Mouse (Mus musculus): ENCODE data around the gene Bbof1.

Bbof1 gene

GRCm38 (mm10) chr12:84400653-84401052, 8.2 kb upstream of the Bbof1 start:
- DNase-seq: peak; percentile 17 to 37

DNA sequence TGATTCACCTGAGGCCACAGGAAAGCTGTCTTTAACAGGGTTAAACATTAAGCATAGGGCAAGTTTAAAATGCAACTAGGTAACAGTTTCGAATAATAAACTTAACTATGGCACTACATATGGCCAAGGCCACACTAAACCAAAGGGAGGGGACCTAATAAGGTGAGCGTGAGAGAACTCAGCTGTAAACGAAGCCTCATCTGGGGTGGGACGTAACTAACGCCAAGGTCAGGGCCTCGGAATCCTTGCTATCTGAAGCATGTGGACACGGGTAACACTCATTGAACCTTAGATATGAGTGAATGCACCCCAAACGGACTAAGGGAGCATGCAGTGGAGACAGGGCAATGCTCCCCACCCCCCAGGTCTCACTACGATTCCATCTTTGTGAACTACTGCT, 5.9 kb upstream of the Bbof1 start:
- DNase-seq: no peak

DNA sequence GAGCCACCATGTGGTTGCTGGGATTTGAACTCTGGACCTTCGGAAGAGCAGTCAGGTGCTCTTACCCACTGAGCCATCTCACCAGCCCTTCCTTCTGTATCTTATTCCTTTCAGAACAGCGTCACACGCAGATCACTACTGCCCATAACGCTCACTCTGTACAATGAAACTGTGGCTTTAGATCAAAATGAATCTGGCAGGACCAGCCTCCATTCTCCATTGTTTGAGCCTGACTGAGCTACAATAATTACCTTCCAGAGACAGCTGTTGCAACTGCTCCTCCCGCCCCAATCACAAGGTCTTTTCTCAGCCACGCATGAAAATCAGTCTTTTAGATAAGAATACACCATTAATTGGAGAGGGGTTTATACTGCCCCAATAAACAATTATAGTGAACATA, 4.3 kb upstream of the Bbof1 start:
- no peak for DNase-seq

- no peak for DNase-seq
Observed at GRCm38 (mm10) chr12:84407259-84407658, 1.6 kb upstream of the Bbof1 start.

GRCm38 (mm10) chr12:84407874-84408818, 725 bp upstream of the Bbof1 start:
- peak; percentile 18 to 23 for DNase-seq

GRCm38 (mm10) chr12:84416834-84417604, 8.1 kb downstream of the Bbof1 start, which contains the start of gene Rnf113a2:
TSS of gene Rnf113a2 (plus strand) at chr12:84417196.
- DNase-seq: peak; percentile 89 to 93

DNA sequence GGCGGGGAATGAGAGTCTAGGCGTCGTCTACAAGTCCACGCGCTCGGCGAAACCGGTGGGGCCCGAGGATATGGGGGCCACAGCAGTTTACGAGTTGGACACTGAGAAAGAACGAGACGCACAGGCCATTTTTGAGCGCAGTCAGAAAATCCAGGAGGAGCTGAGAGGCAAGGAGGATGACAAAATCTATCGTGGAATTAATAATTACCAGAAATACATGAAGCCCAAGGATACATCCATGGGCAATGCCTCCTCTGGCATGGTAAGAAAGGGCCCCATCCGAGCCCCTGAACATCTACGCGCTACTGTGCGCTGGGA, 8.7 kb downstream of the Bbof1 start:
- DNase-seq: no peak

DNA sequence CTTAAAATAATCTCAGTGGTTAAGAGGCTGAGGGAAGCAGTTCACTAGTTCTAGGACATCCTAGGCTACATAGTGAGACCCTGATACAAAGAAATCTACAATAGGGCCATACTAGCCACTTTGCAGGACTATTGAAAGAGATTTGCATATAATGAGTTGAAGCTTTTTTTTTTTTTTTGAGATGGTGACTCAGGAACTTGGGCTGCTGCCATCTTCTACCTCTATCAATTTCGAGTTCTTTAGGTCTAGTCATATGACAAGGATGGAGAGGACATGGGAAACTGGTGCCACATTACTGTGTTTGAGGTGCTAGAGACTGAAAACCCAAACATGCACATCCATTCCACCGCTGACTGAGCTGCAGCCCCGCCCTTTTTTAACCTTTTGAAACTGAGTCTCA, 15.1 kb downstream of the Bbof1 start:
- DNase-seq: no peak

DNA sequence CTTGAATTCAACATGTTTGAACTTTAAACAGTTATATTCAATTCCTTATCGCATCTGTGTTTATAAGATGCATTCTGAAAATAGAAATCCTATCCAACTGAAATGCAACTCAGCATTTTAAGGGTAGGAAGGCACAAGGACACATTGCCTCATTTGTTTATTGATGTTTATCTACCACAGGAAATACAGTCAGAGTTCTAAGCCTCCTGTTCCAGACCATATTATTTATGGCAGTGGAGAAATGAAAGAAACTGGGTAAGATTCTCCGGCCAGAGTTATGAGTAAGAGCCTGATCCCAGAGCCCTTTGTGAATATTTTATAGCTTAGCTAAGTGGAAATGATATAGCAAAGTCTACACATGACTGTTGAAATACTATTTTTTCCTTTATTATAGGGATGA, 21.0 kb downstream of the Bbof1 start:
- no peak for DNase-seq

- no peak for DNase-seq
Observed at GRCm38 (mm10) chr12:84438697-84439096, 29.8 kb downstream of the Bbof1 start.

- no peak for DNase-seq
Observed at GRCm38 (mm10) chr12:84442526-84442925, 33.7 kb downstream of the Bbof1 start.

DNA sequence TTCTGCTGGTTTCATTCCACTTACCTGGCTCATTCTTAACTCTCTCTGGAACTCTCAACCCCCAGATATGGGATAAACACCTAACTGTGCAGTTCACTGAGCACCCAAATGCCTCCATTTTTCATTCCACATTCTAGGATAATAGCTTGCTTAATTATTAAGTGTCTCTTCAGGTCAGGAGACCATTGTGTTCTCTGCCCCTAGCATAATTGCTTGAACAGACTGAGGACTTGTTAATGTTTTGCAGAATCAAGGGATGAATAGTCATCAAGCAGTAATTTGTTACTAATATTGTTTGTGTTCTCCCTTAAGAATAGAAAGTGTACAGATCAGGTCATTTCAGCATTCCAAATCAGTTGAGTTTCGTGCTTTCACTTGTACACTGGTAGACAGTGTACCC, 38.5 kb downstream of the Bbof1 start:
- no peak for DNase-seq

DNA sequence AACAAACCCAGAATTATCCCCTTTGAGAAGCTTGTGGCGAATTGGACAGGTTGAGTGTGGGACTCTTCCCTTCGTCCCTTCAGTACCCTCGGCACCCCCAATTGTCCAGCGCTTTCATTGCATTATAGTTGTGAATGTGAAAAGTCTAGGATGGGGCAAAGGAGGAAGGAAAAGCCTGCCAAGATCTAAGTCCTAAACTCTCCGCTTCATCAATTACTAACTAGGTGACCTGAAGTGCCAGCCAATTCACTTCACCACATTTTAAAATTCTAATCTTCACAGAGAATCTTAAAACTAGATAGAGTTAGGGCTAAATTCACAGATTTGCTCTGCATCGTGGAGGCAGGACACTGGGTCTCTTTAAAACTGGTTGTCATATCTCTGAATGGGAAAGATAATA, 39.3 kb downstream of the Bbof1 start:
- no peak for DNase-seq

GRCm38 (mm10) chr12:84449887-84450286, 41.0 kb downstream of the Bbof1 start:
- DNase-seq: peak in 1 of 2 experiments; percentile 7

DNA sequence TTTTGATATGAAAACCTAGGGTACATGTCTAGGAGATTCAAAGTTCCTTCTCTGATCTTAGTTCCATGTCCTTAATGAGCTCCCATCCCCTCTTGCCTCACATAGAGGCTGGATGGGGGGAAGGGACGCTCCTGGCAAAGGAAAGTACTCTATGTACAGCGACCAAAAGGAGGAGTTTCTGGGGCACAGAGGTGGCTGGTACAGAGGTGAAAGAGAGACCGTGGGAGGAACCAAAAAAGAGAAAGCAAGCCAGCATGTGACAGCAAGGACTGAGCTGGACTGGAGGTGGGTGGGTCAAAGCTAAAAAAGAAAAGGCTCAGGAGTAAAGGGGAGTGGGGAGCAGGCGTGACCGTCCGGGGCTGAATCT, 41.5 kb downstream of the Bbof1 start:
- peak in 1 of 2 experiments; percentile 44 for DNase-seq

DNA sequence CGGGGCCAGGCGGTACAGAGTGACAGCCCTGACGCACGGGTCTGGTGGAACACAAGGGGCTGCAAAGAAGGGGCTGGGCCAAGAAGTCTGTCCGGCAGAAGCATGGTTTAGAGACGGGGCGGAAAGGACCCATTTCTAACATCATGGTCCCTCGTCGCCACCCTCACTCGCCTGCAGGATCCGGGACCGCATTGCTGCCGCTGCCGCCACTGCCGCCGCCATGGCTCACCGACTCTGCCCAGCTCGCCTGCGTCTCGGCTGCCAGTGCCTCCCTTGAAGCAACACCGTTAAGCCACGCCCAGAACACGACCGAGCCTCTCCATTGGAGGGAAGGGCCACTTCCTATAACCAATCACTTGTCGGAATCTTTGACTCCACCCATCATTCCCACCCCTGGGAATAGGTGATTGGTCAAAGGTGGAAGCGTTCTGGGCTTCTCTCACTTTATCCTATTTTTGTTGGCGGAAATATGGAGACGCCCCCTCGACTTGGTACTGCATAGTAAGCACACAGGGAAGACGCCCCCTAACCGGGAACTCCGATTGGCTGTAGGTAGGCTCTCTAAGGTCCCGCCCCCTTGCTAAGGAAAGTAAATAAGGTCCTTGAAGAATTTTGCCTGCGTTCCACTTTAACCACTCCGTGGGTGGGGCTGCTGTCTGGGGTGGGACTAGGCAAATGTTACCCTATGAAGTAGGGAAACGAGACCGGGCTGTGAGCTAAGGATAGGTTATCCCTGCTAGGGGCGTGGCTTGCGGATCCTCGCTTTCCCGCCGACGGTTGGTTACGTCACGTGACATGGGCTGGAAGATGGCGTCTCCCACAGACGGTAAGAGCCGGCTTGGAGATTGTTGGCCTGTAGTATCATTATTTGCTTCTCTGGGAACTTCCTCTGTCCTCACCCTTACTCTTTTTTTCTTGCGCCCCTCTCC, 42.1 kb downstream of the Bbof1 start, which contains the start of the genes Aldh6a1 and Lin52:
Gene Aldh6a1 (minus strand): TSS at position 287 of the 929 bp plus-strand sequence.
Gene Lin52 (plus strand): TSS at position 705 of the 929 bp plus-strand sequence.
- DNase-seq: peak; percentile 96 to 98

DNA sequence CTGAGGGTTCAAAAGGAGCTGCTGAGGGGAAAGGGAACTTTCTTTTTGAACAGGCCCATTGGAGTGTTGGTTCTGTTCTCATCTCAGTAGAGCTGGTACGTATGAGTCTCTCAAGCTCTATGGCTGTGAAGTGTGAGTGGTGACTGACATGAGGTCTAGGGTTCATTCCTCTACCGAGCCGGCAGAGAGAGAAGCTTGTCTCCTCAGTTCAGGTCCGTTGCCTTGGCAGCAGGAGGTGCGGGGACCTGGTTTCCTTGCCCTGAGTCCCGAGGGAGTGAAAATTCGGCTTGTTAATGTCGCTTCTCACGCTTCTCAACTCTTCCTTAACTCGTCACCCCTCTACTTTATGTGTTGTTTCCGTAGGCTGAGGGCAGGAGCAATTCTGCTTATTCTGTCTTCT, 42.9 kb downstream of the Bbof1 start:
- DNase-seq: no peak

DNA sequence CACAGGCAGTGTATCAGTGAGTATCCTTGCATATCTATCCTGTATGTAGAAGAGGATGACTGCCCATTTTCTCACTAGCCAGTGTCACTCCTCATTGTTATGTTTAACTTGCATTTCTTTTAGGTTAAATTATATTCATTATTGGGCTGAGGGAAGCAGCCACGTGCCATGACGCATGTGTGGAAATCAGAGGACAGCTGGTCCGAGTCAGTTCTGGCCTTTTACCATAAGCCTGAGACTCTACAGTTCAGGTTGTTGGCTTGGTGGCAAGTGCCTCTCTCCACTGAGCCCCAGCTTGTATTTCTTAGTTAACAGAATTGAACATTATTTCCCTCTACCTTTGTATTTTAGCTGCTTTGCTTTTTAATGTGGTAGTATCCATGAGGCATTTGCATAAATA, 48.0 kb downstream of the Bbof1 start:
- no peak for DNase-seq

DNA sequence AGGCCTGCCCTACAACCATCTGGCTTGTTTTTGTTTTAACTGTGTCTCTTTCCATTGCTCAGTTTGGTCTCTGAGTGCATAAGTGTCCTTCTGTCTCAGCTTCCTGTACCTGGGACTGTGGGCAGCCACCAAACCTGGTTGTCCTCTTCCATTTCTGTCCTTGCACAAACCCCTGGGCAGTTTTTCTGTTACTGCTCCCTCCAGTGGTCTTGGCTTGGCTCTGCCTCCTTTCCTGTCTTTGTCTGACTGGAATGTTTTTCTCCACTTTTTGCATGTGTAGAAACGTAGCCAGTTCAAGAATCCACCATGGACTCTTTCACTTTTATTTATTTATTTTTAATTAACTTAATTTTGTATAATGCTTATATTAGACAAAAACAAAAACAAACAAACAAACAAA, 51.0 kb downstream of the Bbof1 start:
- DNase-seq: peak in 1 of 2 experiments; percentile 22

DNA sequence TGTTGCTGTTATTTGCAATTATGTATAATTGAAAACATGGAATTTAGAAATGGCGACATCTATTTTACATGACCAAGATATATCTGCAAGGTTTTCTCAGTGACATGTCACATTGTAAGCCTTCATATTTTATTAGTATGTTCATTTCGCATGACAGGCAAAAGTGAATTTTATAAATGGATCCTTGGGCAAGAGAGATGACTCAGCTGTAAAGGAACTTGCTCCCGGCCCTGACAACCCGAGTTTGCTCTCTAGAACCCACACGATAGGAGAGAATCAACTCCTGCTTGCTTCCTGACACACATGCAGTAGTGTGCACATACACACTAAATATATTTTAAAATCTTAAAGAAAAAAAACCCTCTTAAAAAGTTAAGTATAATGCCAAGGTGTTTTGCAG, 52.5 kb downstream of the Bbof1 start:
- DNase-seq: no peak

DNA sequence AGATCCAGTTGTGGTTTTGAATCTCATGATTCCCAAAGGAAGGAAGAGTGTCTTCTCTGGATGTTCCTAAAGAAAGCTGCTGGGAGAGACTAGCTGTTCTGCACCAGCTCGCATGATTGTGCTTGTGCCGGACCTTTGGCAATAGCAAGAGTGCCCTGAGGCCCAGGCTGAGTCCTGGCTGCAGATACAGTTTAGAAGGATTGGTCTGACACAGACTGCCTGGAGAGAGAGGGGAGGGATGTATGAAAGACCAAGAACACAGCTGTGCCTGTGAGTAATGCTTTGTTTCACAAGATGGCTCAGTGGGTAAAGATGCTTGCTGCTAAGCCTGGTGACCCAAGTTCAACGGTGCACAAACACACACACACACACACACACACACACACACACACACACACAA, 54.0 kb downstream of the Bbof1 start:
- no peak for DNase-seq

DNA sequence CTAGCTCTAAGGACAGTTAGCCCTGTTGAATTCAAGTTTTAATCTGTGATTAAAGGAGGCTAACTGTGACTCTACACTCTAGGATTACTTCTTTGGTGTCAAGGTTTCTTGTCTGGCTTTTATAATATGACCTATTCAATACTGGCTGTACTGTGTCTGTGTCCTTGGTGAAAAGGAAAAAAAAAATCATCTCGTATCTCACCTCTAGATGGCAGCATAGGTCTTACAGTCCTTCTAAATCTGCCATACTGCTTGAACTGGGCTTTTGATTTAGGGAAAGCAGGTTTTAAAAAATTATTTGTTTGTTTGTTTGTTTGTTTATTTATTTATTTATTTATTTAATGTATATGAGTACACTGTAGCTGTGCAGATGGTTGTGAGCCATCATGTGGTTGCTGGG, 59.8 kb downstream of the Bbof1 start:
- DNase-seq: no peak

DNA sequence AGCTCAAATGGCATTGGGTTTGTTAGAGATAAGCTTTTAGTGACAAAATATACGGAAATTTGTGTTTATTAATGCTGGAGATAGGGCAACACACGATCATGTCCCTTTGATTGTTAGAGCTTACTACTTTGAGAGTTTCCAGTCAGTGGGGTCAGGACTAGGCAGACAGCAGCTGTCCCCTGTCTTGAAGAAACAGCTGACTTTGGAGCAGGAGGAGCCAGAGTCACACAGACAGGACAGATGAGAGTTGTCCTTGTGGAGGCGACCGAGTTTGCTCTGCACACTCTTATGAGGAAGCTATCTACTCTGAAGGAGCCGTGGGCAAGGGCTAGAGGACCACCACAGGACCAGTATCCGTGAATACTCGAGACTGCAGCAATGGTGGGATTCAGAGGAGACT, 70.1 kb downstream of the Bbof1 start:
- DNase-seq: peak; percentile 10 to 24

Measured in kidney, postnatal 4 days (tissue).